Mouse (Mus musculus) bone marrow macrophage, adult 2 months (primary cell): Measurements from ENCODE around the gene Suv39h2.

ENCODE experiments used
- CTCF ChIP-seq: IDR thresholded peaks from 2 replicates; pipeline ENCODE4 v1.5.1; 2012; ENCODE audit warnings: low read depth, mild to moderate bottlenecking, low read length, moderate library complexity
- POLR2A ChIP-seq: IDR thresholded peaks from 2 replicates; pipeline ENCODE4 v1.6.1; 2012; ENCODE audit warnings: mild to moderate bottlenecking, low read depth, low read length, borderline replicate concordance

DNA sequence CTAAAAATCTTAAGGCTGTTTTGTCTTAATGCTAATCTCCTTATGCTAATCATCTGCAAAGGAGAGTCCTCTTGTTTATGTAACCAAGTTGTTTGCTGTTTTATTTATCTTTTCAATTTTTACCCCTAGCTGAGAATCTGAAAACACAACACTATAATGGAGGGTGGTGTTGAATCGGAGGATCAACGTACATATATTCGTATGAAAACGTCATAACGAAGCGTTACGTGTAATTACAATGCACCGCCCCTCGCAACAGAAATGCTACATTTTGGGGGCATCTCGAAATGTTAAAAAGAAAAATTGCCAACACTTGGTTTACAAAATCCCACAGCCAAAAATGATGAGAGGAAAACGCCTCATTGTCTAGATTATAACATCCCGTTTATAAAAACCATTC is 940 bp downstream of the Suv39h2 start:
- no peak for TF ChIP-seq CTCF
- TF ChIP-seq POLR2A: no peak
